Mouse (Mus musculus) hindbrain, embryonic 12.5 days (tissue): Measurements from ENCODE around the gene Gm27027. TPM values are rescaled to one million over a fixed set of nuclear protein-coding genes. Genes with fewer than 3 reads are reported as not detected.

Experiments
- ATAC-seq: fragments of 200-750 bp; cut with Nextera tagmentation; 2 replicates; pipeline ENCODE4 v1.8.0; 2017; ENCODE audit warnings: moderate TSS enrichment; ENCODE audit not compliant: low FRiP score
- H3K27ac ChIP-seq: fragments of 300-500 bp; sonication (generic); 2 replicates; pipeline ENCODE4 v1.5.1; 2016; ENCODE audit warnings: mild to moderate bottlenecking
- H3K27me3 ChIP-seq: fragments of 300-500 bp; sonication (generic); 2 replicates; pipeline ENCODE4 v1.6.1; 2016; ENCODE audit warnings: mild to moderate bottlenecking
- H3K36me3 ChIP-seq: fragments of 300-500 bp; sonication (generic); 2 replicates; pipeline ENCODE4 v1.6.1; 2016; ENCODE audit warnings: mild to moderate bottlenecking
- H3K4me1 ChIP-seq: fragments of 300-500 bp; sonication (generic); 2 replicates; pipeline ENCODE4 v1.6.1; 2016
- H3K4me2 ChIP-seq: fragments of 300-500 bp; sonication (generic); replicated peaks from 2 replicates; pipeline ENCODE4 v1.6.1; 2016; ENCODE audit warnings: mild to moderate bottlenecking
- H3K4me3 ChIP-seq: fragments of 300-500 bp; sonication (generic); 2 replicates; pipeline ENCODE4 v1.5.1; 2016; ENCODE audit warnings: mild to moderate bottlenecking
- H3K9ac ChIP-seq: fragments of 300-500 bp; sonication (generic); 2 replicates; pipeline ENCODE4 v1.6.1; 2016; ENCODE audit warnings: mild to moderate bottlenecking, moderate library complexity
- H3K9me3 ChIP-seq: fragments of 300-500 bp; sonication (generic); replicated peaks from 2 replicates; pipeline ENCODE4 v1.6.1; 2016; ENCODE audit warnings: mild to moderate bottlenecking
- WGBS: fragments of 180-500 bp; shearing (Covaris S2); methylation state at CpG from one replicate; pipeline ENCODE4 v1.1.7; 2016; 5-methylcytosine and 5-hydroxymethylcytosine counted together
- polyA plus RNA-seq: library from polyadenylated mRNA; unstranded; fragments of >200 nt; fragmentation: Nextera tagmentation; extraction: Ambion mirVana; gene quantifications from 2 replicates; pipeline ENCODE4 v1.2.1, GENCODE M21; 2016

Gm27027 gene
- polyA plus RNA-seq, 1 experiment from 2014 or later: not detected

DNA sequence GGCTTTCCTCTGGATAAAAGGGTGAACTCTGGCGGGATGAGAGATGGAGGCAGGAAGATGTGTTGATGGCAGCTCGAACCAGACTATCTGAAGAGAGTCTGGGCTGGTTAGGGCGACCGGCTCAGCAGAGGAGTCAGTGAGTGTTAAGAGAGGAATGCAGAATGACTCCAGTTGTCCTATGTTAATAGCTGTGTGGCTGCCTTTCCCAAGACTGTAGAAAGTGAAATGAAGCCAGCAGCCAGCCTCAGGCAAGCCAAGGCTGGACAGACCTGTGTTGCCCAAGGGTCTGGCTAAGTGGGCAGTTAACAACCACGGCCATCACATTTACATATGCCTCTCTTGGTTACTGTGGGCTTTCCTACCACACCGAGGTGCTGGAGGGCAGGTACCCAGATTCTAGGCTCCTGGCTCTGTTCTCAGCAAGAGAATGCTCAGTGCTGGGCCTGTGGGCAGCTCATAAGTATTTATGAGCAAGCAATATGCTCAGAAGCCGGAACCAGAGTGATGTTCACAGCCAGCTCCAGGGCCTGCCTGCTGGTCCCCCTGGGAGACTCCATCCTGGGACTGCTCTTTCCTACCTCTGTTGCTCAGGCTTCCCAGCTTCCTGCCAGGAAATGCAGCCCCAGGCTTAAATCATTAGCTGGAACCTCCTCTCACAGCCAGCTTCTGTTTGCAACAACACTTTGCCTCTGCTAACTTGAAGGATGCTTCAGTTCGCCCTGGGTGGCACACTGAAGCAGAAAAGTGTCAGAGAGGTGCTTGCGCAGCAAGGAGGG lies 88.4 kb downstream of the Gm27027 start:
- 66% methylated on average over 9 of the region's 9 CpGs for WGBS
- no peaks in the 10 kb centered on the region for H3K9me3 ChIP-seq
- peak overlapping the region; percentile 45 for H3K27ac ChIP-seq
- H3K4me3 ChIP-seq: no peak overlapping the region
- peaks cover 24% of the 10 kb centered on the region for H3K4me1 ChIP-seq
- no peaks in the 10 kb centered on the region for H3K27me3 ChIP-seq
- no peaks in the 10 kb centered on the region for H3K36me3 ChIP-seq
- peak; percentile 51 for ATAC-seq
- no peak overlapping the region for H3K4me2 ChIP-seq
- H3K9ac ChIP-seq: no peak overlapping the region

Other genes with a start within 250 kb of the Gm27027 start
- gene Ext2, start 173.8 kb downstream of the Gm27027 start, polyA plus RNA-seq: 84.7 and 86.7 TPM in 2 replicates
- 7.4 and 8.1 TPM in 2 replicates for gene Accs, start 146.4 kb downstream of the Gm27027 start, polyA plus RNA-seq
- gene Accsl, start 127.2 kb downstream of the Gm27027 start, polyA plus RNA-seq: 0.09 and 0.51 TPM in 2 replicates
- 7.0 and 7.9 TPM in 2 replicates for gene Gm13889, start 39.2 kb downstream of the Gm27027 start, polyA plus RNA-seq
- 54.5 and 59.0 TPM in 2 replicates for gene Alkbh3, start 14.5 kb upstream of the Gm27027 start, polyA plus RNA-seq
- 99.4 and 103 TPM in 2 replicates for gene Hsd17b12, start 161.6 kb upstream of the Gm27027 start, polyA plus RNA-seq